Mouse (Mus musculus) CH12.LX (cell line): ENCODE results near the gene Ppp4r4.

ENCODE experiments used
- CTCF ChIP-seq, 2 experiments: IDR thresholded peaks in 1 of 2; conservative IDR thresholded peaks in 1 of 2; 2 replicates each; pipeline ENCODE4 v1.5.1; 2011 to 2012; ENCODE audit warnings: low read depth in 2 of 2, low read length in 2 of 2, improper control_type of control experiment in 1 of 2, inconsistent platforms in 1 of 2, mild to moderate bottlenecking in 1 of 2, moderate library complexity in 1 of 2
- ELF1 ChIP-seq: IDR thresholded peaks from 2 replicates; pipeline ENCODE4 v1.6.1; 2014; ENCODE audit warnings: low read depth, mild to moderate bottlenecking, inconsistent platforms, low read length, improper control_type of control experiment
- EP300 ChIP-seq: IDR thresholded peaks from 2 replicates; pipeline ENCODE4 v1.6.1; 2011; ENCODE audit warnings: low read length, improper control_type of control experiment
- MEF2A ChIP-seq: IDR thresholded peaks from 2 replicates; pipeline ENCODE4 v1.6.1; 2014; ENCODE audit warnings: low read depth, mild to moderate bottlenecking, inconsistent platforms, low read length, improper control_type of control experiment, borderline replicate concordance
- POLR2A ChIP-seq: IDR thresholded peaks from 2 replicates; pipeline ENCODE4 v1.6.1; 2011; ENCODE audit warnings: low read depth, mild to moderate bottlenecking, improper control_type of control experiment, low read length
- SMC3 ChIP-seq: IDR thresholded peaks from 2 replicates; pipeline ENCODE4 v1.6.1; 2011; ENCODE audit warnings: low read depth, low read length, improper control_type of control experiment
- ZNF384 ChIP-seq: IDR thresholded peaks from 2 replicates; pipeline ENCODE4 v1.6.1; 2012; ENCODE audit warnings: low read depth, low read length, improper control_type of control experiment, inconsistent platforms

DNA sequence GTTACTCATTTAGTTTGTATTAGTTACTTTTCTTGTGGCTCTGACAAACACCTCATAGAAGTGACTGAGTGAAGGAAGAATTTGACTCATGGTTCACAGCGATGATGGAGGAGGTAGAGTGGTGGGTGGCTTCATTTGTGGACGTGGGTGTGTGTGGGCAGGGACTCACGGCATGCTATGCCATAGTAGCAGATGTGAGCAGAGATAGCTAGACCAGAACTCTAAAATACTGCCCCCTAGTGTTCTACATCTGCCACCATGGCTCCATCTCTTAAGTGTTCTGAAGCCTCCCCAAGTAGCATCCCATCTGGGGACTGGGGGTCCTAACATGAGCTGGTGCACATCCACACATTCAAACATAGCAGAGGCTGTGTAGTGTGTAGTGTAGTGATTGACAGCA, 21.4 kb downstream of the Ppp4r4 start:
- TF ChIP-seq EP300 (no peak), POLR2A (no peak), MEF2A (no peak), CTCF (conservative IDR thresholded peaks at IDR 0.05 in 1 of 2, IDR thresholded peaks at IDR 0.05 in 1 of 2; ENCODE audit: low read depth in 2 of 2, low read length in 2 of 2) (peak; percentile 46 to 70), ELF1 (no peak), SMC3 (peak; percentile 47), ZNF384 (no peak)
